Mouse (Mus musculus): Measurements from ENCODE around the gene Wfikkn1. TPM values are rescaled to one million over a fixed set of nuclear protein-coding genes. Genes with fewer than 3 reads are reported as not detected.
A peak's percentile ranks its signal among the peaks of the same experiment; 100 is the strongest.

Wfikkn1 gene
- total RNA-seq (2022): 1 to 10 TPM; 1.4 to 3.2 (median 1.5) TPM

DNA sequence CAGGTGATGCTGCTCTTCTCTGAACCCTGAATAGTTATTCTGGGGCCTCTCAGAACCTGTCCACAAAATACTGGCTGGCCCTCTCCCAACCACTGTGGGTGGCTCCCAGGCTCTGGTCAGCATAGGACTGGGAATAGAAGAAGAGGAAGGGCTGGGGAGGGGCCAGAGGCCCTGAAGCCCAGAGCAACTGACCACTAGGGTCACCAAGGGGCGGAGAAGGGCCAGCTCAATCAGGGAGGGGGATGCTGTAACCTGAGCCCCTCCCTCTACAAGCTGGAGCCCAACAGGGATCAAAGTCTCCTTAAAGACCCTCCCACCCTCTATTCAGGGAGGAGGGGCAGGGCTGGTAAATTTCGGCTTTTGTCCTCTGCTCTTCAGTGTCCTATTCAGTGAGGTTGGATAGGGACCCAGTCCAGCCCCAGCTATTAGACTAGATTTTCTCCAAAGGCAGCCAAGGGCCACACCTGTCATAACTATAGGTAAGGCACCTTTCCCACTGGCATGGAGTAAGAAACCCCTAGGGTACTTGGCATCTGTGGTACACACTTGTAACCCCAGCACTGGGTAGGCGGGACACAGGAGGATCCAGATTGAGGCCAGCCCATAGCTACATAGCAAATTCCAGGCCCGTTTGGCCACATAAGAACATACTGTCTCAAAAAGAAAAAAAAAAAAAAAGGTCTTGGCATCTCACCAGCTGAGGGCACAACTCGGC lies at the start of gene Wfikkn1:
TSS of gene Wfikkn1 (minus strand) at position 663 of the 715 bp plus-strand sequence.
- DNase-seq (ENCODE audit: low spot score in 2 of 2): no peak

DNA sequence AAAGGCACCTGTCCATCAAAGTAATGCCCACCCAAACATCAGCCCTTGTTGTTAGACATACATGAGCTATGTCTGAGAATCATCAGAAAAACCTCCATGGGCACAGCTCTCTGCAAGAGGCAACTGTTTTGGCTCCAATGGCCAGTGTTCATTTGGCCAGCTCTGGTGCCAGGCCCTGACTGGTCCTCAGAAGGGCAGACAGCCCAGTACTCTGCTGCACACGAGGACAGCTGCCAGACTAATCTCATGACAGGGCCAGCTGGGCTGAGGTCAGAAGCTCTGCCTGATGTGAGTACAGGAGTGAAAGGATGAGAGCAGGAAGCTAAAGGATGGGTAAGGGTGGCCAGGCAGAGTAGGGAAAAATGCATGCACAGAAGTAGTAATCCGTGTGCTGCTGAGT lies 44.7 kb upstream of the Wfikkn1 start:
- DNase-seq (ENCODE audit: low spot score in 2 of 2): peak in 1 of 2 experiments; percentile 77

DNA sequence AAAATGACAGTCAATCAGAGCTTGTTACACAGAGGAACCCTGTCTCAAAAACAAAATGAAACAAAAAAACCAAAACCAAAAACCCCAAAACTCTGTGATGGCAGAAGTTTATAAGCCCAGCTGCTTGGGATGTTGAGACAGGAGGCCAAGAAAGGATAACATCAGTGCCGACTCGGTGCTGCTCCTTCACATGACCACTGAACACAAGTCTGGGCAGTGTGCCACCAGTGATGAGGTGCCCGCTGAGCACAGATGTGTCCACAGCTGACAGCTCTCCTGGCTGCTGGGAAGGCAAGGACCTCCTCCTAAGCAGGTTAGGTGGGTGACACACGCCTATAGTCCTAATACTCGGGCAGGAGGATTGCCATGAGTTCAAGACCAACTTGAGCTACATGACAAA lies 41.5 kb upstream of the Wfikkn1 start:
- DNase-seq (ENCODE audit: low spot score in 2 of 2): no peak

DNA sequence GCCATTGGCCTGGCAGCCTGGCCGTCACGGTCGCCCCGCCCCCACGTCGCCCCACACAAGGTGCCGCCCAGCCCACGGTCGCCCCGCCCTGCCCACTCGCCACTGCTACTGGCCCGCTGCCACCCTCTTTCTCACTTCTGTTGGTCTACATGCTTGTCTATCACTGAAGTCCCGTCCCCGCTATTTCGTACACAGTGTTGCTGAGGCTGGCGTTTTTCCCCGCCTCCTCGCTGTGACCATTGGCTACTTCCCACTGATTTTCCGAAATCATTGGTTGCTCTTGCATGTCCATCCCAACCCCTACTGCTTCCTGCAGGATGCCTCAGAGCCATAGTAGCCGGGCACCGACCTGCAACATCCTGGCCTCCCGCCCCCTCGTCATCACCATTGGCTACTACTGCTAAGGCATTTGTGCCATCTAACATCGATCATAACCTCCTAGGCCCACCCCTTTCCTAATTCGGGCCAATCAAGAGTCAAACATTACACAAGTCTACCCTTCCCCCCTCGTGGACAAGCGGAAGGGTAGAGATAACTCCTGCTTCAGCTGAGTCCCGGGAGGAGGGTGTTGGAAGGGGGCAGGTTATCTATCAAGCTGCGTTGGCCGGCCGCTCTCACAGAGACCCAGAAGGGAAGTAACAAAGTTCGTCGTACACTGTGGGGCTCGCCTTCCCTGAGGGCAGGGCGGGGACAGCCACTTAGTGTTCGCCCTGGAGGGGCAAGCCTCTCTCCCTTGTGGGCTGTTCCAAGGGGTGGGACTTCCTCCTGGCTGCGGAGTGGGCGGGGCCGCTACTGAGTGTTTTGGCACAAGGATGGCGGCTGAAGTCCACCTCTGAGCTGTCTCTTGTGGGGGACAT lies 39.4 kb upstream of the Wfikkn1 start:
- DNase-seq (ENCODE audit: low spot score in 2 of 2): peak; percentile 99 to 100

DNA sequence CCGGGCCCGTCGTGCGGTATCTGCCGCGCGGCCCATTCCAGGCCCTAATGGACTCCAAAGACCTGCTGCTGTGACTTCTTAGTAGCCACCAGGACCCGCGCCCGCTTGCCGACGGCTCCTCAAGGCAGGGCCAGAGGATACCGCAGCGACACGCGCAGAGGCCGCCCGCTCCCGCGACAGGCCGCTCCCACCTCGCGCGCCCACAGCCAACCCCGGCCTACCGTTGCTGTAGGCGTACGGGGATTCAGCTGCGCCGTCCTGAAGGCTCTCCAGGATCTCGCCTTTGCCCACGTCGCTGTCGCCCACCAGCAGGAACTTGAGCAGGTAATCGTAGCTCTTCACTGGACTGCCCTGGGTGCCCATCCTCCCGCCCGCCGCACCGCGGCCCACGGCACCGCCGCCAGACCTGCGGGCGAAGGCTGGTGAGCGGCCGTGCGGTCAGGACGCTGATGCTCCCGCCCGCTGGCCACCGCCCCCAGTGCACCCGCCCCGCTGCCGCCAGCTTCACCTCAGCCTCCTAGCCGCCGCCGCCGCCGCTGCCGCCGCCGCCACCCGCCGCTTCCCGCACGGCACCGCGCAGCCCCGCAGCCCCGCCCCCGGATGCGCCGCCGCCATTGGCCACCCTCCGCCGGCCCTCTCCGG lies 38.6 kb upstream of the Wfikkn1 start, which contains the start of gene Rab40c:
TSS of gene Rab40c (minus strand) at position 584 of the 642 bp plus-strand sequence.
- peak in 1 of 2 experiments; percentile 50 for DNase-seq (ENCODE audit: low spot score in 2 of 2)

DNA sequence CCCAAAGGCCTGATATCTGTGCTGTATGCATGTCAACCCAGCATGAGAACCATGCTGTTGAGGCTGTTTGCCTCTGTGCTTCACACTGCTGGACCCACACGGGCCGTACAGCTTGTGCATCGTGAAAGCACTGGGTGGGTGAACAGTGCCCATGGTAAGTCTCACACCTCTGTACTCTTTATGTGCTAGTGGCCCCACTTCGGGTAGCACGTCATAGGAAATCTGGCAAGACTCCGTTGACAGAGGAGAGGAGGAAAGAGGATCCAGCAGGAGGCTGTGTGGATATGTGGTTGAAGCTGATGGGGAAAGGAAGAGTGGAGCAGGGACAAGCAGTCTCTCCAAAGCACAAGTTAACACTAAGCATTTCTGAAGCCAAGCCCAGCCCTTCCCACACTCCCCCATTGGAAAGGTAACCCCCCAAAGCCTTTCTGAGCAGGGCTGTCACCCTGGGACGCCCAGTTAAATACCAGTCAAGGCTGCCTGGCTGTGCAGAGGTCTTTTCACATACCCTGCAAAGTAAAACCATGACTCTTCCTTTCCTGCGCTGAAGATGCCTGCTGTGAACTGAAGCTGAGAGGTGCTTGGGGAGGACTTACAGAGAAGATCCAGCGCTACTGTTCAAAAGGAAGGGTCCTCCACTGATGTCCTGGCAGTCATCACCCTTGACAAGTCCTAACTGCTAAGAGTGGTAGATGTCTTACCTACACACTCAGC lies 37.5 kb upstream of the Wfikkn1 start:
- DNase-seq (ENCODE audit: low spot score in 2 of 2): no peak

DNA sequence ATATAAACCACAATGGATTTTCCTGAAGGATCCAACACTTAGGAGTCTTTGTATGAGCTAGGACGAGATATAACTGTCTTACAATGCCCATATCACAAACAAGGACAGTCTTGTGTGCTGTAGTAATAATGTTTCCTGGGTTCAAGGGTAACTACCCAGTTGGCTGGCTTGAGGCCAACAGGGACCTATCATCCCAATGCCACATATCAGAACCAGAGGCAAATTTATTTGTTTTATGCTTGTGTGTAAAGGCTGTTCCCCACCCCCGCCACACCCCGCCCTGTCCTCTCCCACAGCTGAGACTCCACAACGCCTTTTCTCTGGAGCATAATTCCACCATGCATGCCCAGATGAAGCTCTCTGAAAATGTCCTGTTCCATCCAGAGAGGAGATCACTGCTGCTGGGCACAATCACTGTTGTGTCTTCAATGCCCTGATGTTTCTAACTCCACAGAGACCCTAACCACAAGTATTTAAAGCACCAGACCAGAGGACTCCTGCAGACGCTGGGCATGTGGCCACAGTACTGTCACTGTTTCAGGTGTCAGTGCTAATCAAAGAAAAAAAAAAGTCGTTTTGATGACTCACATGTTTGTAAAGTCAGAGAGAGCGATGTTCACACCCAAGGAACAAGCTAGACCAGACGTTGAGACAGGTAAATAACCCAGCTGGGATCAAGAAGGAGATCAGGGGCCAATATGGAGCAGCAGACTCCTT lies 36.4 kb upstream of the Wfikkn1 start:
- no peak for DNase-seq (ENCODE audit: low spot score in 2 of 2)

DNA sequence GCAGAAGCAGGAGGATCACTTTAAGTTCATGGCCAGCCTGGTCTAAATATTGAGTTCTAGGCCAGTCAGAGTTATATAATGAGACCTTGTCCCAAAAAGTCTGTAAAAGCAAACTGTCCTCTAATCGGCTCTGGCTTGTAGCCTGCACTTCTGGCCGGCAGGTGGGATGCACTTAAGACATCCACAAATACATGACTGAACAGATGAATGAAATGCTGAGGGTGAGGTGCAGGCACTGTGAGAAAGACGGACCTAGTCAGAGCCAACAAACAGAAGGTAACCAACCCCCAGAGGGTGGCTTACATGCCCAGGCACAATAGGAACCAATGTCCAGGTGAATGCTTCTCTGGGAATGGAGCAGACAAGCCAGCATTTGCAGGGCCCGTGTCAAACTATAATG lies 33.6 kb upstream of the Wfikkn1 start:
- DNase-seq (ENCODE audit: low spot score in 2 of 2): no peak

DNA sequence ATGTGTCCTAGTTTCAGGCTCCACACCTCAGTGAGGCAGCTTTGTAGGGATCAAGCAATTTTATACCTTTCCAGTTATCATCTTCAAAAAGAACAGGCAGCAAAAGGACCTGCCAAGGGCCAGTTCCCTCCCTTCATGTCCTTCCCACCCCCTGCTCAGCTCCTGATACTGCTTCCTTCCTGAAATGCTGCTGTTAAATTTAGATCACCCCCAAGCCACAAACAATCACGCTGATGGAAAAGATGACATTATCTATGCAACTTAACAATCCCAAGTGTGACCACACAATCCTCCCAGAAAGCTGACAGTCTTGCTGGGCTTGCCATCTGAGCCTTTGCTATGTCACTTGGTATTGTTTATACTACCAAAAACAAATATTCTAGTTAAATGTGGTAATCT lies 33.2 kb upstream of the Wfikkn1 start:
- no peak for DNase-seq (ENCODE audit: low spot score in 2 of 2)

DNA sequence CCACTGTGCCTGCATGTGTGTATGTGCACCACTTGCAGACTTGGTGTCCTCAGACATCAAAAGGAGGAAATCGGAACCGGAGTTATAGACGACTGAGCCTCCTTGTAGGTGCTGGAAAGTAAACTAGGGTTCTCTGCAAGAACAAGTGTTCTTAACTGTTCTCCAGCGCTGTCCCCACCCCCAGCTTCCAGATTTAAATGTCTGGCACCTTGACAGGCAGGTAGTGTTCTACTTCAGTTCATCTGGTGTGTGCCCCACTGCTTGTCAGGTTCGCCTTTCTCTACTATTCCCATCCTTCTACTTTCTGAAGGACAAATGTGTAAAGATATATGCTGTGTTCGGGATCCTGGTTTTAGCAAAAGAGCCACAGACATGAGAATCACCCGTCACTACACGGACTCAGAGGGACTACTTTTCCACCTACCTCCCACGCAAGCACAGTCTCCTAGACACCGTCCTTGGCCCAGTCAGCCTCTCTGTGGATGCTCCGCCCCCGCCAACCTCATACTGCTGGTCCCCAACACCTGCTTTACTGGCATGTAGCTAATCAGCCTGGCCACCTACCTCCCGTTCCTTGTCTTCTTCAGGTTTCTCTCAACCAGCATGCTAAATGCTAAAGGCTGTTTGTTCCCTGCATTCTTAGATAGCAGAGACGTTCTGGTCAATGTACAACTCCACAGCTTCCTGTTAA lies 32.7 kb upstream of the Wfikkn1 start:
- DNase-seq (ENCODE audit: low spot score in 2 of 2): peak in 1 of 2 experiments; percentile 86

DNA sequence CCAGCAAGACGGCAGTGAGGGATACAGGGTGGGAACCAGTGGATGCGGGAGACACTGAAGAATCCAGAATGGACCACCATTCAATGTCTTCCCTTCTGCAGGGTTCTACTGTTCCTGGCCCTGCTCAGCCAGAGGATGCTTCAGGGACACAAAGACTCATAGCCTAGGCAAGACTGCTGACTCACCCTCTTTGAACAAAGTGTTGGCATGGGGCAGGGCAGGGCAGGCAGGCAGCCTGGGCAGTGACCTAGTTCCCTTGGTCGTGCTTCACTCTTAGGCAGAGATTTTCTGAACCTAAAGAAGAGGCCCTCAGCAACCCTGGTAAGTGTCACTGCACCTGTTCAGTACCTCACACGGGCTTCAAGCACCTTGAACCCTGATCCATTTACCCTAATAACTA lies 31.2 kb upstream of the Wfikkn1 start:
- no peak for DNase-seq (ENCODE audit: low spot score in 2 of 2)

DNA sequence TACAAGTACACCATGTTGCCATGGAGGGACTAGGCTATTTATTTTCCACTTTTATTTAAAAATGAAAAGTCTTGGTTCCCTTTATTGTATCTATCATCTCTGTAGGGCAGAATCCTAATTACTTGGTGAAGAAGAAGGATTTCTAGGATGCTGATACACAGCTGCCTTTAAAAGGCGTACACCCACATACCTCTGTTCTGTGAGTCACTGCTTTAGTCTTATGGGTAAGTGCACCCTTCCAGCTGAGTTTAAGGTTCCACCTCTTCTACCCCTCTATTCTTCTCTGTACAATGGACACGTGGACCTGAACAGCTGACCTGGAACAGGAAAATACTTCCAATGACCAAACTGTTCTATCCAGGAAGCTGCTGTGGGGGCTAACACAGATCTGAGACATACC lies 27.0 kb upstream of the Wfikkn1 start:
- no peak for DNase-seq (ENCODE audit: low spot score in 2 of 2)

DNA sequence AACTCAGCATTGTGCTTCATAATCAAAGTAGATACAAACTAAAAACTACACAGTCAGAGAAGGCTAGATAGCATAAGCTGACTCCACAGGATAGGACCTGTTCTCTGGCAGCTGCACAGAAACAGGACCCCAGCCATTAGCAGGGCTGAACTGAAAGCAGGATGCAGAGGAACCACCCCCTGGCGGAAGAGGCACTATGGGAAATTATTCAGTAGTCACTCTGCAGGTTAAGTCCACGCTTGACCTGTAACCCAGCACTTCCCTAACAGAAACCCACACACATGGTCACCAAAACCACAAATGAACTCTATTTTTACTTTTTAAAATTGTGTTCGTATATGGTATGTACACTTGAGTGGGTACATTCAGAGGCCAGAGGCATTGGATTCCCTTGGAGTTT lies 22.4 kb upstream of the Wfikkn1 start:
- DNase-seq (ENCODE audit: low spot score in 2 of 2): no peak

DNA sequence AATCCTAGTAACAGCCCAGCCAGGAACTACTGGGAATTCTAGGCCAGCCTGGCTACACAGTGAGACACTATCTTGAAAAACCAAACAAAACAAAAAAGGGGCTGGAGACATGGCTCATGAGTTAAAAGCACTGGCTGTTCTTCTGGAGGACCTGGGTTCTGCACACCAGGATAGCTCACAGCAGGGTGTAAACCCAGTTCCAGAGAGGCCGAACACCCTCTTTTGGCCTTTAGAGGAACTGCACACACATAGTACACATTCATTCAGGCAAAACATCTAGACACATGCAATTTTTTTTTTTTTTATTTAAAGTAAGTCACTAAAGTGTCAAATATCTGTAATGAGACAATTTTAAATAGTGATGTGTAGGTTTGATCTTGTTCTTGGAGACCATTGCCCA lies 19.5 kb upstream of the Wfikkn1 start:
- no peak for DNase-seq (ENCODE audit: low spot score in 2 of 2)

DNA sequence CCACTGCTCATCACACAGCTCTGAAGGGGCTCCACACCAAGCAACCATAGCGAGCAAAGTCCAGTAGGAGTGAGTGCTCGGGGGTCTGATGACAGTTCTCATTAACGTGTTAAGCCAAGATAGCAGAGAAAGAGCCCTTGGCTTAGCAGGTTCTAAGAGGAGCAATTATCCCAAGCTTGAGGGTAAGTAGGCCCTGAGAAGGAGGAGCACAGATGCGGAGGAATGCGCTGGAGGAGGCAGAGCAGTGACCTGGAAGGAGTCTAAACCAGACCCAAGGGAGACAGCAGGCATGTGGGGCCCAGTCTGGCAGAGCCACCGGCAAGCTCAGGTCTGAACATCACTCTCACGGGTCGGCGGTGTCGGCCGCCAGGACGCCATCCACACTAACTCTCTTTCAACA lies 15.2 kb upstream of the Wfikkn1 start:
- DNase-seq (ENCODE audit: low spot score in 2 of 2): no peak

DNA sequence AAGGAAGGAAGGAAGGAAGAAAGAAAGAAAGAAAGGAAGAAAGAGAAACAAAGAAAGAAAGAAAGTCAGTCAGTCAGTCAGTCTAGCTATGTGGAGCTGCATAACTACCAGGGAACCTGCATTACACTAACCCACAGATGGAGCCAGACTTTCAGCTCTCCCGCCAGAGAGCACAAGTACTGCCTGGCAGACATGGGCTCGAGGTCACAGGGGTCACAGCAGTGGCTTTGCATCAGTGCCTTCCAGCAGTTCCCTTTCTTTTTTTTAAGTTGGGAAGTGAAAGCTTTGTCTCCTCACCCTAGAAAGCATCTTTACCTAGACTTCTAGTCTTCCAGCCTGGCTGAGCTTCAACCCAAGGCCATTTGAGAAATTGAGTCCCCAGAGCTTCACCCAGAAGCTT lies 14.8 kb upstream of the Wfikkn1 start:
- no peak for DNase-seq (ENCODE audit: low spot score in 2 of 2)

DNA sequence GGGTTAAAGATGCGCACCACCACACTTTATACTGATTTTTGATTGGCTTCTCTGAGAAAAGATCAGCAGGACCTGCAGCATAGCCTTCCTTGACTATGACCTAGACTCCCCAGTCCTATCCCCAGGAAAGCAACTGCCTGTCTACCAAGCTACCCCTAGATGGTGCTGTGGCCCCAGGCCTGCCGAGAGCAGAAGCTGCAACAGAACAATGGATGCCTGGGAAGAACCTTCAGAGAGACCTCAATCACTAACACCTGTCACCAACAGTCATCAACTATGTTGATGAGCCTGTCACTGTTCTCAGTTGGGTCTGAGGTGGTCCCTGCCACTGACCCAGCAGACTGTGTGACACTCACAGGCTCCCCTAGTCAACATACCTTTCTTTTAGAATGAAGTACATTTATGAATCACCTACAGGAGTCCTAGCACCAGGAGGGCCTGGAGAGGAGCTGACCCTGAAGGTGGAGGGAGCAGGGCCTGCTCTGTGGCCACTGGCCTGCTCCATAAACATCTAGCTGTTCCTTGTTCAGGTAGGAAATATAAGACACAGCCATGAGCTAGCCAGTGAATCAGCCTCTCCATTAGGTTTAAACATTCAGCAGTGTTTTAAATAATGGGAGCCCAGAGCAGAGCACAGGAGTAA lies 13.4 kb upstream of the Wfikkn1 start:
- no peak for DNase-seq (ENCODE audit: low spot score in 2 of 2)

DNA sequence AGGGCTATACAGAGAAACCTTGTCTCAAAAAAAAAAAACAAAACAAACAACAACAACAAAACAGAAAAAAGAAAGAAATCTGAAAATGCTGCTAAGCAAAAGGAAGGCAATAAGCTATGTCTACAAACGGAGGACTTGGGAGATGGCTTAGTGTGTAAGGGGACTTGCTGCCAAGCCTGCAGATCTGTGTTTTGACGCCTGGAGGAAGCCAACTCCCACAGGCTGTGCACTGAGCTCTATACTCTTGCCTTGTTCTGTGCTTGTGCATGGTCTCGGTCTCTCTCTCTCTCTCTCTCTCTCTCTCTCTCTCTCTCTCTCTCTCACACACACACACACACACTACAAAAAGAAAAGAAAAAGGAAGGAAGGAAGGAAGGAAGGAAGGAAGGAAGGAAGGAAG lies 8.2 kb upstream of the Wfikkn1 start:
- no peak for DNase-seq (ENCODE audit: low spot score in 2 of 2)

DNA sequence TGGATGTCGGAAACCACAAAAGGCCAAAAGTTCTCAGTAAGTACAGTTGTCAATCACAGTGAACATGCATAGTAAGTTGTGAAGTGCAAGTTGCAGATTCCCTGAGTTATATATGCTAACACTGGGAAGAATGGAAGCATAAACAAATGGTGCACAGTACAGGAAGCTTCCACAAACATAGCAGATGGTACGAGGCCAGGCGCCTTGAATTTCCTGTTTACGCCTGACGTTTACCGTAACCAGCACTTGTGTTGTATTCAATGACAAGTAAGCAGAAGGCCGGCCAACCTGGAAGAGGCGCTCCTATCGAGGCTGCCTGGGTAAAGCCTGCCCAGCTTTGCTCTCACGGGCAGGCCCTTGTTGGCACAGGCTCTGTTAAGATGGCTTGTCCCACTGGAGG lies 6.8 kb upstream of the Wfikkn1 start:
- DNase-seq (ENCODE audit: low spot score in 2 of 2): no peak

DNA sequence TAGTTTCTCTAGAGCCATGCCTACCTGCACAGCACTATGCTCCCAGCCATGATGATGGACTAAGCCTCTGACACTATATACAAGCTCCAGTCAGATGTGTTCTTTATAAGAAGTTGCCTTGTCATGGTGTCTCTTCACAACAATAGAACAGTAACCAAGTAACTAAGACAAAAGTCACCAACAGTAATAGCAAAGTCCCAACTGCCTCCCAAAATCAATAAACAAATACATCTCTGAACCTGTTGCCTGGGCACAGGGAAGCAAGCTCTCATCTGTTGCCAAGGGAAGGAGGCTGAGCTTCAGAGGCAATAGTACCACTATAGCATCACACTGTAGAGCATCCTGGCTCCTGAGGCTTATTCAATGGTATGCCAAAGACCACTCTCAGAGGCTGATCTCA lies 6.1 kb upstream of the Wfikkn1 start:
- no peak for DNase-seq (ENCODE audit: low spot score in 2 of 2)

Measured in left cerebral cortex, adult 8-10 months (tissue).